Mouse (Mus musculus) erythroblast, embryonic 14.5 days (primary cell): Measurements from ENCODE around the gene Zdhhc22. TPM values are rescaled to one million over a fixed set of nuclear protein-coding genes. Genes with fewer than 3 reads are reported as not detected.

Source experiments
- H3K27me3 ChIP-seq: 2 replicates; pipeline ENCODE4 v1.6.1; 2012; ENCODE audit warnings: inconsistent platforms; ENCODE audit not compliant: control insufficient read depth
- H3K36me3 ChIP-seq: 2 replicates; pipeline ENCODE4 v1.6.1; 2012; ENCODE audit warnings: mild to moderate bottlenecking, inconsistent platforms; ENCODE audit not compliant: control insufficient read depth
- H3K4me1 ChIP-seq: 2 replicates; pipeline ENCODE4 v1.6.1; 2012; ENCODE audit warnings: inconsistent platforms; ENCODE audit not compliant: control insufficient read depth
- H3K4me3 ChIP-seq: replicated peaks from 2 replicates; pipeline ENCODE3; 2012; ENCODE audit warnings: moderate library complexity, mild to moderate bottlenecking, inconsistent platforms
- H3K9me3 ChIP-seq: 2 replicates; pipeline ENCODE4 v1.6.1; 2012; ENCODE audit warnings: low read length, inconsistent platforms, mixed read lengths; ENCODE audit not compliant: control insufficient read depth
- GATA1 ChIP-seq: IDR thresholded peaks from 2 replicates; pipeline ENCODE4 v1.6.1; 2012; ENCODE audit warnings: low read length, inconsistent platforms, mixed read lengths
- TAL1 ChIP-seq: IDR thresholded peaks from 3 replicates; pipeline ENCODE4 v1.6.1; 2012; ENCODE audit warnings: low read length, inconsistent platforms, mixed read lengths
- polyA plus RNA-seq: library from polyadenylated mRNA; stranded (reverse); fragments of >175 nt; gene quantifications from 2 replicates; pipeline ENCODE4 v1.2.3, GENCODE M21; 2012

The Zdhhc22 gene
- polyA plus RNA-seq: not detected in 2 replicates

DNA sequence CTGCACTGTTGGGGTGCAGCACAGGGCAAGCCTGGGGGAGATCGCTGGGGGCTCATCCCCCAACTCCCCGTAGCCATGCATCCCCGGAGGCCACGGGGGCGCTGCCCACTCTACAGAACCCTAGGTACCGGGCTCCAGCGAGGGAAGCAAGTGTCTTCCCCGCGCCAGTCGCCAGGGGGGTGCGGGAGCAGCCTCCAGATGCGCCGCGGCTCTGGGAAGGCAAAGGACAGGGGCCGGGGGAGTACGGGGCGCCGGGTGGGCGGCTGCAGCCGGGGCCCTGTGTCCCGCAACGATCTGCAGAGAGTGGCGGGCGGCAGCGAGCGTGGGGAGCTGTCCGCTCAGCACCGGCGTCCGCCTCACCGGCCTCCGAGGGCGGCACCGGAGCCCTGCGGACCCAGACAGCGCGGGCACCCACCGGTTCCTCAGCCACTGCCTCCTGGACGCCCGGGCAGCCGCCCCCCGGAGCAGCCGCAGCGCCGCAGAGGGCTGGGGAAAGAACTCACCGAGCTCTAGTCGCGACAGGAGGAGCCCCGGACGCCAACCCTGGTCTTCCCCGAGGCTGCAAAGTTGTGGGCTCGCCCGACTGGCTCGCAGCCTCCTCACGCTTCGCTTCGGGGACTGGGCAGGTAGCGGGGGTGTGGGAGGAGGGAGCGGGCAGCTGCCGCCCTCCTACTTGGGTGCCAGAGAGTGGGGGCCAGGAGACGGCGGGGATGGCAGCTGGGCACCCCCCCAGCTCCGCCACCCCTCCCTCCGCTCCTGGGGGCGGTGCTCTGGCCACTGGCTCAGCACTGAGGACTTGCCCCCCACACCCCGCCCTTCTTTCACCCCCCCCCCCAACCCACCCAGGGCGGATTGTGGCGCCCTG, at the start of gene Zdhhc22:
Gene Zdhhc22, minus strand, starts transcription at position 541 of the 865 bp plus-strand sequence.
- no peak for TF ChIP-seq GATA1
- no peak for TF ChIP-seq TAL1
- peaks cover 59% of the 10 kb centered on the region for H3K27me3 ChIP-seq
- no peak within 1 kb of the TSS for H3K4me3 ChIP-seq
- no peaks in the 10 kb centered on the region for H3K4me1 ChIP-seq
- no peaks in the 10 kb centered on the region for H3K36me3 ChIP-seq
- H3K9me3 ChIP-seq: no peaks in the 10 kb centered on the region

DNA sequence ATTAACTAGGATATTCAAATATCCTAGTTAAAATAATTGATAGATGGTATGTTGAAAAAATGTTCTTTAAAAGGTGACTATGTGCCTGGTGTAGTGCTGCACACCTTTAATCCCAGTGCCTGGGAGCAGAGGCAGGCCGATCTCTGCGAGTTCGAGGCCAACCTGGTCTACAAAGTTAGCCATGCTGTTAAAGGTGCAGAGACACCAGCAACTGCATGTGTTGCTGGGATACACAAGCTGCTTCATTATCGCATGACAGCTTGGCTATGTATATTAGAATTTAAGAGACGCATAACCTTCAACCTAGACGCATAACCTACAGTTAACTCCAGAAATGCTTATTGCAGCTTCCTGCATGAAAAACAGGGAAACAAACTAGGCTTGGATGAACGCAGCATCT, 46.4 kb upstream of the Zdhhc22 start:
- H3K27me3 ChIP-seq: no peaks in the 10 kb centered on the region
- H3K9me3 ChIP-seq: no peaks in the 10 kb centered on the region
- H3K4me1 ChIP-seq: no peaks in the 10 kb centered on the region
- TF ChIP-seq TAL1: no peak
- TF ChIP-seq GATA1: no peak
- no peak overlapping the region for H3K4me3 ChIP-seq
- H3K36me3 ChIP-seq: no peaks in the 10 kb centered on the region

DNA sequence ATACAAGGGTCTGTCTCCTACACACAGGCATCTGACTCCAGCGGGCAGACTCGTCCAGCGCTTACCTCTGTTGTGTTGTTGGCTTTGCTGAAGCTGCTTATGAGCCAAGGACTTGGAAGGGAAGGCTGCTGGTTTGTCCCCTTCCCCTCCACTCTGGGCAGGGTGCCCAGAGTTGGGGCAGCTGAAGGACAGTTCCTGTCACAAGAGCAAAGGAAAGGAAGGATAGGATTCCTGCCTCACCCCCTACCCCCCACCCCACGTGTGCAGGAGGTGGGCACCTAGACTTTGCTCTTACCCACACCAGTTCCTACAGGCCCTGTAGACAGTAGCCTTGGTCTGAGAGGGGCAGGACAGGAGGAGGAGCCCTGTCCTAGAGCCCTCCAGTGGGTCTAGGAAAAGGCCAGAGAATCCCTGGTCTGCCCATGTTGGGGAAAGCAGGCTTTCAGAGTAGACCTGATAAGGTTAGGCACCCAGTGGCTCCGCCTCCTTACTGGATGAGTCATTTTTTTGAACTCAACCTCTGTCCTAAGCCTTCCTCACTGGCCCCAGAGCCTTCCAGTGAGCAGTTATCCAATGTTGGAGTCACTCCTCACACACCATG, 41.0 kb upstream of the Zdhhc22 start:
- H3K36me3 ChIP-seq: no peaks in the 10 kb centered on the region
- H3K27me3 ChIP-seq: peaks cover 21% of the 10 kb centered on the region
- TF ChIP-seq TAL1: no peak
- TF ChIP-seq GATA1: no peak
- H3K4me1 ChIP-seq: peaks cover 3% of the 10 kb centered on the region
- H3K9me3 ChIP-seq: no peaks in the 10 kb centered on the region
- no peak overlapping the region for H3K4me3 ChIP-seq

DNA sequence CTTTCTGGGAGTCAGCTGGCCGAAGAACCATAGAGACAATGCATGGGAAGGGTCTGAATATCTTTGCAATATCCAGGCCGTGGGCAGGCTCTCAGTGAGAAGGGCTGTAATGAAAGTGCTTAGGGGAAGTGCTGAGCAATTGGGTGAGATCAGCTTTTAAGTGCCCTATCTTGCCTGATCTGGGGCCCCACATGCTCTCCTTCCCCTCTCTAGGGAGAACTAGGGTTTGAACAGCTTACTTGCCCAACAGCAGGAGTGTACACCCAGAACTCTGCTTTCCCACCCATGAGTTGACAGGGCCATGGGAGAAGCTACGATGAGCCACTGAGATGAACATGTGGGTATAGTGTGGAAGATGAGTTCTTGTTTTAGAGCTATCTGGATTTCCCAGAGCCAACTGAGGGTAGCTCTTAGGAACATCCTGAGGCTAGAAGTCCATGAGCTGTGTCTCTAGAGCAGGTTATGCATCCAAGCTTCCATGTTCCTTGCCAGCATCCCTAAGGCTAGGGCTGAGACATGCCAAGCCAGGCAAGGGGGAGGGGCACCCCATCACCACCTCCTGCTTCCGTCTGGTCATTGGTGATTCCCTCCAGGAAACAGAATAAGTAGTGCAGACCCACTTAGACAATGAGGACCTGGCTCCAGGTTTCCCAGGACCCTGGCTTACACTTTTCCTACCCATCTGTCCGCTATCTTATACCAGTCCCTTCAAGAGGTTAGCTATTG, 39.2 kb upstream of the Zdhhc22 start:
- H3K36me3 ChIP-seq: no peaks in the 10 kb centered on the region
- H3K4me1 ChIP-seq: peaks cover 7% of the 10 kb centered on the region
- no peak overlapping the region for H3K4me3 ChIP-seq
- no peaks in the 10 kb centered on the region for H3K9me3 ChIP-seq
- no peak for TF ChIP-seq TAL1
- no peak for TF ChIP-seq GATA1
- peaks cover 28% of the 10 kb centered on the region for H3K27me3 ChIP-seq

DNA sequence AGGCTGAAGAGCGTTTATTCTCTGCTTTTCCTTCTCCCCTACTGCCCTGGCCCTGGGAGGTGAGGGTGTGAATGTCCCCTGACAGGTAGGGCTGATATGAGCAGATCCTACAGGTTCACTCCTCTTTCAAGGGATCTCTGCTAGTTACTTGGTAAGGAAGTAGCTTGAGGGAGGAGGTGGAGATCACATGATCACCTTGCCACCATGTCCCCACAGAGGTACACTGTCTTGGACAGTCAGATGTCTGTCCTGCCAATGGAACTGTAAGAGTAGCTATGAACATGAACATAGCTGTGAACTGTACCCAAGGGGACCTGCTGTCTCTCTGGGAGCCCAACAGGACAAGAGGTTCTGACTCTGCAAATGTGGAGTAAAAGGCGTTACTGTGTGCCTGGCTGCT, 37.8 kb upstream of the Zdhhc22 start:
- no peak overlapping the region for H3K4me3 ChIP-seq
- no peaks in the 10 kb centered on the region for H3K36me3 ChIP-seq
- H3K9me3 ChIP-seq: no peaks in the 10 kb centered on the region
- TF ChIP-seq TAL1 (no peak), GATA1 (no peak)
- peaks cover 28% of the 10 kb centered on the region for H3K27me3 ChIP-seq
- peaks cover 7% of the 10 kb centered on the region for H3K4me1 ChIP-seq

DNA sequence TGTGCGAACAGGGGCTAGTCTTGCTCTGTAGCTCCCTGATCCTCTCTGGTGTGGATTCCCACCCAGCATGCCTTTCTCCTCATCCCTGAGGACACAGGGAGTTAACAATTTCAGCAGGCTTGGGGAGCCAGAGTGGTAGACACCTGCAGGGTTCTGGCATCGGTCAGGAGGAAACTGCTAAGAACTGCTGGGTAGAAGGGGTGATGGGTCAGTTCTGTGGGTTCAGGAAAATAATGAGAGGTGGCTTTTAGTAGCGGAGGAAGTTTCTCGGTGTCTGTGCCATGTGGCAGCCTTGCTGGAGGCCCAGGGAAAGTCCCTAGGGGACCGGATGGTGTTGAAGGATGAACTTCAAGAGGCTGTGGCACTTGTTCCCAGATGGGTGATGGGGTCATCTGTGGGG, 37.2 kb upstream of the Zdhhc22 start:
- H3K4me1 ChIP-seq: peaks cover 7% of the 10 kb centered on the region
- no peaks in the 10 kb centered on the region for H3K9me3 ChIP-seq
- peaks cover 28% of the 10 kb centered on the region for H3K27me3 ChIP-seq
- H3K36me3 ChIP-seq: no peaks in the 10 kb centered on the region
- H3K4me3 ChIP-seq: no peak overlapping the region
- TF ChIP-seq TAL1: no peak
- no peak for TF ChIP-seq GATA1

DNA sequence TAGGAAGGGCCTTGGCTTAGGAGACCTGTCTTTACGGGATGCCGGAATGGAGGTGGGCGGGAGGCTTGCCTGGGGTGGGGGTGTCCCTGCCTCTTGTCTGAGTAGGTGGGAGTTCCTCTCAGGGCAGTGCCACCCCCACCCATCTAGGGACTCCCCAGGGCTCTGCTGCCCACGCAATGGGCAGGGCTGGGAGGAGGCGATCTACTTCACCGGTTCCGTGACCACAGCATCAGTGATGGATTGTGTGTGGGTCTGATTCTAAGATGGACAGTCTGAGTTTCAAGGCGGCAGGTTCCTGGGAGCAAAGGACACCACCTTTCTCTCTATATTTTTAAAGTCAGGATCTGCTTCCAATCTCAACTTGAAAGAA, 36.6 kb upstream of the Zdhhc22 start:
- Histone ChIP-seq H3K4me1 (peaks cover 7% of the 10 kb centered on the region), H3K36me3 (no peaks in the 10 kb centered on the region), H3K27me3 (peaks cover 28% of the 10 kb centered on the region), H3K9me3 (no peaks in the 10 kb centered on the region), H3K4me3 (no peak overlapping the region)
- TF ChIP-seq GATA1 (no peak), TAL1 (no peak)

DNA sequence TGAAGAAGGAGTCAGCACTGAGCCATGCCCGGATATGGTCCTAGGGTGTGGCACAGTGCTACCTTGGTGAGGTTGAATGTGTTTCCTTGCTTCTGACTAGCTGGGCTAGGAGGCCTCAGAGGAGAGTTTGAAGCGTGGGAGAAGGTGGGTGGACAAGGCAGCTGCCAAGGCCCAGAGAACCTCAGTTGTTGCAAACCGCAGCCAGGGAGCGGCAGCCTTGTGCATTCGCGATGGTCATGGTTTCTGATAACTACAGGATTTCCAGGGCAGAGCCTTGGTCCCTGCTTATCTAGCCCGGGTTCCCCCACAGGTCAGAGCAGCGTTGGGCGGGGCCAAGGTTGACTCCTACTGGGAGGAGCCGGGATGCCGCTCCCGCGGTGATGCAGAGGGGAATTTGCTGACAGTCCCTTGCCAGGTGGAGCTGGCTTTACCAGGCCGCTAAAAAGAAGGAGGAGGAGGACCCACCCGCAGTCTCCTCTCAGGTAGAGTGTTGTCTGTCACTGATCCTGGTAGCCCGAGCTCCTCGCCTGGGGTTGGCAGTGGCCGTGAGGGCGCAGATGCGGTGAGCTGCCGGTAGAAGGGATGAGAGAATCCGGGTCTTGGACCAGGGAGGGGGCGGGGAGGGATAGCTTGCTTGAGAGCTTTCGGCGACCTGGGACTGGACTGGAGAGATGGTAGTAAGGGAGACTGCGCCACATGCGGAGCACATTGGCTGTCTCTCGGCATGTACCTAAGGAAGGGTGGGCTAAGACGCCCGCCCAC, 36.1 kb upstream of the Zdhhc22 start:
- no peaks in the 10 kb centered on the region for H3K9me3 ChIP-seq
- H3K4me3 ChIP-seq: no peak overlapping the region
- peaks cover 28% of the 10 kb centered on the region for H3K27me3 ChIP-seq
- TF ChIP-seq GATA1: no peak
- TF ChIP-seq TAL1: no peak
- H3K4me1 ChIP-seq: peaks cover 7% of the 10 kb centered on the region
- H3K36me3 ChIP-seq: no peaks in the 10 kb centered on the region

DNA sequence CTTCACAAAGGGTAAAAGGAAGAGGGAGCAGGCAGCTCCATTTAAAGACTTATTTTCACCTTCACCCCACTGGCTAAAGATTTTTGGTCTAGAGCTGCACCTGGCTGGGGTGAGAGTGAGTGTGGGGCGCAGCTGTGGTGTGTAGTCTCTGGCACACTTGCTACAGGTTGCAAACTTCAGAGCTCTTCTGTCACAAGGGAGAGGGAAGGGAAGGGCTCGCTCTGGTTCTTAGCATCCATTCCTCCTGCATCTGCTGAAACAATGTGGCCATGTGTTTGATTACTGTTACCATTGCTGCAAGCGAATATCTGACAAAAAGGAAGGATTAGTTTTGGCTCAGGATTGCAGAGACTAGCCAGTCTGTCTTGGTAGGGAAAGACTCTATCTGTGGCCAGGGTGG, 33.2 kb upstream of the Zdhhc22 start:
- TF ChIP-seq TAL1 (no peak), GATA1 (no peak)
- H3K9me3 ChIP-seq: no peaks in the 10 kb centered on the region
- peaks cover 27% of the 10 kb centered on the region for H3K27me3 ChIP-seq
- H3K4me1 ChIP-seq: peaks cover 7% of the 10 kb centered on the region
- no peak overlapping the region for H3K4me3 ChIP-seq
- H3K36me3 ChIP-seq: no peaks in the 10 kb centered on the region
